Mouse (Mus musculus): ENCODE measurements at regions not wholly inside any gene's neighbourhood (a gene's known extent, or its start where the extent isn't known, plus 50 kb on each side); places are given as distances from the start of the nearest gene placed in this dataset.

DNA sequence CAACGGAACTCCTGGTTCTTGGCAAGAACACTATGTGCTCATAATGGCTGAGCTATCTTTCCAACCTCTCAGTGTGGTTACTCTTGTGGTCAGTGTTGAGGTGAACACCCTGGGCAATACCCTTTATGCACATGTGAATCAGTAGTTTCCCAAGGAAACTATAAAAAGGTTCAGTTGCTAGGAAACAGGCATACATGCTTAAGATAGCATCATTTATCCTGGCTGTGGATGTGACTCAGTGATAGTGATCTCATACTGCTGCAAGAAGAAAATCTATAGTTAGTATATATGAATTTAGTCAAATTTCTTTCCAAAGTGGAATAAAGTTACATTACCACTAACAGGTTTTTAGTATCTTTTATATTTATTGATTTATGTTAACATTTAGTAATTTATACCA, 151.8 kb downstream of the Zic3 start:
- no peak overlapping the region for H3K27ac ChIP-seq (ENCODE audit: insufficient read depth, low read length)
- H3K4me1 ChIP-seq (ENCODE audit: control insufficient read depth, insufficient read depth, low read length): no peaks in the 10 kb centered on the region
- no peak overlapping the region for H3K4me3 ChIP-seq (ENCODE audit: low read depth, low read length)
- TF ChIP-seq CTCF (IDR thresholded peaks at IDR 0.05; ENCODE audit: low read depth, low read length) (no peak), EP300 (IDR thresholded peaks at IDR 0.05; ENCODE audit: insufficient read depth, low read depth, low read length) (no peak), POLR2A (IDR thresholded peaks at IDR 0.05; ENCODE audit: insufficient read depth, low read length) (no peak)
- no peak overlapping the region for H3K9ac ChIP-seq (ENCODE audit: low read depth, poor library complexity, severe bottlenecking)
- H3K9me3 ChIP-seq (replicated peaks; ENCODE audit: control insufficient read depth, insufficient read depth, low read length, poor library complexity, severe bottlenecking): no peaks in the 10 kb centered on the region
- no peaks in the 10 kb centered on the region for H3K27me3 ChIP-seq (ENCODE audit: control insufficient read depth, insufficient read depth, low read length, poor library complexity, severe bottlenecking)
- H3K36me3 ChIP-seq (ENCODE audit: control insufficient read depth, insufficient read depth, low read length, poor library complexity, severe bottlenecking): no peaks in the 10 kb centered on the region
